Mouse (Mus musculus) stomach, adult 2 months (tissue): Measurements from ENCODE around the gene Las1l. TPM values are rescaled to one million over a fixed set of nuclear protein-coding genes. Genes with fewer than 3 reads are reported as not detected.

Experiments
- polyA plus RNA-seq: library from polyadenylated mRNA; depleted of rRNA; stranded (reverse); fragments of >200 nt; gene quantifications from 2 replicates; pipeline ENCODE4 v1.2.3, GENCODE M21; 2012; rRNA removed

Gene Las1l
- 3.5 and 5.1 TPM in 2 replicates for polyA plus RNA-seq

DNA sequence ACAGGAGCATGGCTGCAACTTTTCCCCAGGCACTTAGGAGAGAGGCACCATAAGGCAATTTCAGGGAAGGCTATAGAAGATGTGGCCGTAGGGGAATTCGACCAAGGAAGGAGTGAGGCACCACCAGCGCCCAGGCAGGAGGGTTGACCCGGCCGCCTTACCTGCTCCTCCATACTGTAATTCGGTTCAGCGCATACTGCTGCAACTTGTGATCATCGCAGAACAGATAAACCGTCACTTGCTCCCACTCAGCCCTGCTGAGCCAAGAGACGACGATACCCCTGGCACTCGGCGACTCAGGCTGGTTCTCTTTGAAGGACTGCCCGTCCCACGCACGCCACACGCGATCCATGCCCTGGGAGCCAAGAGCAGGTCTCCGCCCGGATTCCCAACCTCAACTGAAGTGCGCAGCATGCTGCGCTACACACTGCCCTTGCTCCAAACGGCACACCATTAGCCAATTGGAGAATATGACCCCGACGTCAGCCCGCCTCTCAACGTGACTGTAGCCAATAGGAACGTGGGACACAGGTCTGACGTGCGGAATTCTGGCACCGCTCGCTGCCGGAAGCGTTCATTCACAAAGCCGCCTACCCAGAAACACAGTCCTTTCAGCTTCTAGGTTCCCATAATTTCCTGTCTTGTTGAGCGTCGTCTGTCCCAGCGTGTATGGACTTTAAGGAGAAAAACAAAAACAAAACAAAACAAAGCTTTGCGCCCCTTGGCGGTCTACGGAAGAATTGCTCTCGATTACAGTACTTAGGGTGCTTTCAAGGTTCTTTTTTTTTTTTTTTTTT is at the start of gene Las1l:
Gene Las1l, minus strand, starts transcription at position 466 of the 797 bp plus-strand sequence.

Other genes with a start within 250 kb of the Las1l start
- 0.08 and 0.10 TPM in 2 replicates for gene Zc3h12b, start 245.3 kb downstream of the Las1l start, polyA plus RNA-seq
- gene Msn, start 139.1 kb upstream of the Las1l start, polyA plus RNA-seq, result 13.1 and 17.2 TPM in 2 replicates